Comparison of ENCODE assay signal across 21 mouse cellular contexts in the genomic region with DNA sequence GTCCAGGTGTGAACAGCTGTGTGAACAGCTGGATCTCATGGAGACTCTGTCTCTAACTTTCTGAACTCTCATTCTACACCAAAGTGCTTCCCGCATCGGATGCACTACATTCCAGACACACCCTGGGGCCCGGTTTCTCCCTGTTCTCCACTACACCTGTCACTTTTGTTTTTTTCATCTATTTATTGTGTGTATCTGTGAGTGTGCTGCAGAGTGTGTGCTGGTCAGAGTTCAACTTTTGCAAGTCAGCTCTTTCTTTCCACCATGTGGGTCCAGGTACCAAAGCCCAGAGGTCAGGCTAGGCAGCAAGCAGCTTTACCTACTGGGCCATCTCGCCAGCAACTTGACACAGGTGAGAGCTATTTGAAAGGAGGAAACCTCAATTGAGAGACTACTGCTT. TPM values are rescaled to one million over a fixed set of nuclear protein-coding genes. Genes with fewer than 3 reads are reported as not detected.
DNase-seq lines count a peak whose midpoint lies in the region; ATAC-seq and TF ChIP-seq lines count a peak whose summit lies in the region.
"Had no signal": no experiment of that assay in that cellular context is flagged by ENCODE, and none has a peak within 500 bp of the region (broad histone marks: within the 10 kb centered on the region; RNA-seq: fewer than 3 reads in every experiment).

No protein-coding gene starts in this region.

- no peak for DNase-seq in layer of hippocampus, adult 2 months (ENCODE audit: low spot score in 2 of 2)
- DNase-seq in layer of hippocampus, adult 9-10 months (ENCODE audit: low spot score), result no peak
- peak; percentile 14 for DNase-seq in liver, adult 2 months (ENCODE audit: extremely low read depth, low read depth, low spot score)
- DNase-seq: adrenal gland, adult 8-10 months; adrenal gland, postnatal 14 days; adrenal gland, postnatal 36 days; cerebellum, adult 11-12 months; cerebellum, adult 2 months; cerebellum, adult 9-10 months; cerebellum, postnatal 10 days; cerebellum, postnatal 25 days had no signal

- ATAC-seq in liver, embryonic 12.5 days, result no peak
- peak; percentile 65 for ATAC-seq in intestine, embryonic 15.5 days
- ATAC-seq in intestine, postnatal 0 days, result peak; percentile 72
- no peak for ATAC-seq in hindbrain, embryonic 16.5 days
- no peak for ATAC-seq in midbrain, embryonic 15.5 days (replicated peaks)
- ATAC-seq: activated CD4-positive, CD25-positive, alpha-beta regulatory T cell, adult 4 months; forebrain, embryonic 13.5 days; forebrain, embryonic 15.5 days had no signal

- H3K9ac ChIP-seq in liver, adult 2 months (ENCODE audit: low read depth, low read length), result no peak overlapping the region
- no peak overlapping the region for H3K9ac ChIP-seq in liver, embryonic 12.5 days
- no peak overlapping the region for H3K9ac ChIP-seq in intestine, embryonic 15.5 days
- no peak overlapping the region for H3K9ac ChIP-seq in intestine, postnatal 0 days (ENCODE audit: low read depth, low read length)
- no peak overlapping the region for H3K9ac ChIP-seq in hindbrain, embryonic 16.5 days (ENCODE audit: low read depth, low read length)
- no peak overlapping the region for H3K9ac ChIP-seq in midbrain, embryonic 15.5 days
- H3K9ac ChIP-seq: embryonic facial prominence, embryonic 12.5 days; forebrain, embryonic 13.5 days; forebrain, embryonic 15.5 days had no signal

- H3K4me3 ChIP-seq in layer of hippocampus, adult 2 months, result no peak overlapping the region
- H3K4me3 ChIP-seq in liver, adult 2 months (ENCODE audit: insufficient read depth, low read depth, low read length), result no peak overlapping the region
- no peak overlapping the region for H3K4me3 ChIP-seq in liver, embryonic 12.5 days
- no peak overlapping the region for H3K4me3 ChIP-seq in intestine, embryonic 15.5 days (replicated peaks)
- H3K4me3 ChIP-seq in intestine, postnatal 0 days (ENCODE audit: low read depth, low read length), result no peak overlapping the region
- H3K4me3 ChIP-seq in hindbrain, embryonic 16.5 days (ENCODE audit: low read length), result no peak overlapping the region
- no peak overlapping the region for H3K4me3 ChIP-seq in midbrain, embryonic 15.5 days
- H3K4me3 ChIP-seq: embryonic facial prominence, embryonic 10.5 days; embryonic facial prominence, embryonic 12.5 days; forebrain, embryonic 13.5 days; forebrain, embryonic 15.5 days had no signal

- TF ChIP-seq CTCF in layer of hippocampus, adult 2 months (conservative IDR thresholded peaks at IDR 0.05), result no peak
- TF ChIP-seq CTCF in liver, adult 2 months (IDR thresholded peaks at IDR 0.05; ENCODE audit: low read depth, low read length), result no peak
- TF ChIP-seq CTCF in intestine, postnatal 0 days (IDR thresholded peaks at IDR 0.05; ENCODE audit: low read depth), result no peak

- H3K4me2 ChIP-seq in liver, embryonic 12.5 days, result no peak overlapping the region
- no peak overlapping the region for H3K4me2 ChIP-seq in intestine, embryonic 15.5 days (replicated peaks)
- H3K4me2 ChIP-seq in intestine, postnatal 0 days (replicated peaks; ENCODE audit: low read depth), result no peak overlapping the region
- H3K4me2 ChIP-seq in hindbrain, embryonic 16.5 days (ENCODE audit: low read length), result no peak overlapping the region
- H3K4me2 ChIP-seq in midbrain, embryonic 15.5 days, result no peak overlapping the region
- H3K4me2 ChIP-seq: embryonic facial prominence, embryonic 12.5 days; forebrain, embryonic 13.5 days; forebrain, embryonic 15.5 days had no signal

- H3K36me3 ChIP-seq in liver, adult 2 months (ENCODE audit: control insufficient read depth, insufficient read depth, low read length), result no peaks in the 10 kb centered on the region
- H3K36me3 ChIP-seq in liver, embryonic 12.5 days, result peaks cover 11% of the 10 kb centered on the region; the same call in 1 of the 2 replicates
- H3K36me3 ChIP-seq in intestine, embryonic 15.5 days, result no peaks in the 10 kb centered on the region
- peaks cover 9% of the 10 kb centered on the region; the same call in 1 of the 2 replicates for H3K36me3 ChIP-seq in intestine, postnatal 0 days (ENCODE audit: control insufficient read depth, insufficient read depth)
- peaks cover 3% of the 10 kb centered on the region; the same call in 1 of the 2 replicates for H3K36me3 ChIP-seq in hindbrain, embryonic 16.5 days (ENCODE audit: control insufficient read depth, insufficient read depth, low read length)
- H3K36me3 ChIP-seq in midbrain, embryonic 15.5 days (replicated peaks), result no peaks in the 10 kb centered on the region

- H3K79me2 ChIP-seq in liver, adult 2 months (ENCODE audit: control insufficient read depth, insufficient read depth, low read length), result no peaks in the 10 kb centered on the region

- TF ChIP-seq POLR2A in liver, adult 2 months (IDR thresholded peaks at IDR 0.05; ENCODE audit: extremely low read depth, insufficient read depth, low read length), result no peak

- no peaks in the 10 kb centered on the region for H3K9me3 ChIP-seq in liver, embryonic 12.5 days (replicated peaks)
- no peaks in the 10 kb centered on the region for H3K9me3 ChIP-seq in intestine, embryonic 15.5 days
- no peaks in the 10 kb centered on the region for H3K9me3 ChIP-seq in intestine, postnatal 0 days (ENCODE audit: control insufficient read depth)
- H3K9me3 ChIP-seq in hindbrain, embryonic 16.5 days (ENCODE audit: control insufficient read depth, low read length), result no peaks in the 10 kb centered on the region
- H3K9me3 ChIP-seq in midbrain, embryonic 15.5 days, result no peaks in the 10 kb centered on the region
- H3K9me3 ChIP-seq: embryonic facial prominence, embryonic 10.5 days; embryonic facial prominence, embryonic 12.5 days; forebrain, embryonic 13.5 days; forebrain, embryonic 15.5 days had no signal

- peak overlapping the region; percentile 92 for H3K27ac ChIP-seq in layer of hippocampus, adult 2 months
- H3K27ac ChIP-seq in liver, adult 2 months (replicated peaks; ENCODE audit: insufficient read depth, low read depth, low read length), result no peak overlapping the region
- H3K27ac ChIP-seq in liver, embryonic 12.5 days, result no peak overlapping the region
- H3K27ac ChIP-seq in intestine, embryonic 15.5 days, result no peak overlapping the region
- H3K27ac ChIP-seq in intestine, postnatal 0 days (ENCODE audit: low read depth, low read length), result no peak overlapping the region
- no peak overlapping the region for H3K27ac ChIP-seq in hindbrain, embryonic 16.5 days (ENCODE audit: low read depth, low read length)
- H3K27ac ChIP-seq in midbrain, embryonic 15.5 days, result no peak overlapping the region
- H3K27ac ChIP-seq: embryonic facial prominence, embryonic 10.5 days; embryonic facial prominence, embryonic 12.5 days; forebrain, embryonic 13.5 days; forebrain, embryonic 15.5 days had no signal

- H3K4me1 ChIP-seq in liver, adult 2 months (ENCODE audit: control insufficient read depth, insufficient read depth, low read length), result no peaks in the 10 kb centered on the region
- H3K4me1 ChIP-seq in liver, embryonic 12.5 days, result no peaks in the 10 kb centered on the region
- H3K4me1 ChIP-seq in intestine, embryonic 15.5 days (replicated peaks), result peaks cover 9% of the 10 kb centered on the region
- no peaks in the 10 kb centered on the region for H3K4me1 ChIP-seq in intestine, postnatal 0 days (replicated peaks; ENCODE audit: control insufficient read depth, insufficient read depth, low read length)
- H3K4me1 ChIP-seq in hindbrain, embryonic 16.5 days (ENCODE audit: control insufficient read depth, insufficient read depth, low read depth, low read length), result no peaks in the 10 kb centered on the region
- H3K4me1 ChIP-seq in midbrain, embryonic 15.5 days, result no peaks in the 10 kb centered on the region
- H3K4me1 ChIP-seq: forebrain, embryonic 13.5 days; forebrain, embryonic 15.5 days had no signal

- no peaks in the 10 kb centered on the region for H3K27me3 ChIP-seq in liver, adult 2 months (ENCODE audit: control insufficient read depth, insufficient read depth, low read length)
- 0 out of 2 replicates have a peak, but pooled peaks cover 14% of the 10 kb centered on the region for H3K27me3 ChIP-seq in liver, embryonic 12.5 days (replicated peaks)
- H3K27me3 ChIP-seq in intestine, embryonic 15.5 days (replicated peaks), result no peaks in the 10 kb centered on the region
- H3K27me3 ChIP-seq in intestine, postnatal 0 days (replicated peaks; ENCODE audit: control insufficient read depth, insufficient read depth, low read length), result no peaks in the 10 kb centered on the region
- H3K27me3 ChIP-seq in hindbrain, embryonic 16.5 days (replicated peaks; ENCODE audit: control insufficient read depth, insufficient read depth, low read length), result no peaks in the 10 kb centered on the region
- no peaks in the 10 kb centered on the region for H3K27me3 ChIP-seq in midbrain, embryonic 15.5 days (replicated peaks)
- H3K27me3 ChIP-seq: embryonic facial prominence, embryonic 12.5 days; forebrain, embryonic 13.5 days; forebrain, embryonic 15.5 days had no signal

- 69% methylated on average over 4 of the region's 4 CpGs for WGBS in liver, adult 2 months
- 84% methylated on average over 4 of the region's 4 CpGs for WGBS in liver, embryonic 12.5 days (ENCODE audit: insufficient replicate concordance)
- 58% methylated on average over 4 of the region's 4 CpGs for WGBS in intestine, embryonic 15.5 days
- WGBS in intestine, postnatal 0 days, result 49% methylated on average over 4 of the region's 4 CpGs
- WGBS in hindbrain, embryonic 16.5 days, result 92% methylated on average over 4 of the region's 4 CpGs
- 96% methylated on average over 4 of the region's 4 CpGs for WGBS in midbrain, embryonic 15.5 days

RNA-seq across cellular contexts. Expression of gene Snrnp35, which starts 22.3 kb away (rescaled TPM):
- 10 to 100 TPM; 25.7 to 25.9 TPM for total RNA-seq in layer of hippocampus, adult 2 months (2021)
- total RNA-seq in liver, adult 2 months (2014; rRNA removed), result 2.9 and 3.7 TPM in 2 replicates
- polyA plus RNA-seq in liver, adult 2 months (2012; rRNA removed), result 2.2 and 2.5 TPM in 2 replicates
- 17.8 and 18.3 TPM in 2 replicates for polyA plus RNA-seq in liver, embryonic 12.5 days (2016; fragmentation: Nextera tagmentation; extraction: Ambion mirVana)
- polyA plus RNA-seq in intestine, embryonic 15.5 days (2015; fragmentation: Nextera tagmentation; extraction: Ambion mirVana), result 21.4 and 23.6 TPM in 2 replicates
- 15.5 and 17.9 TPM in 2 replicates for polyA plus RNA-seq in intestine, postnatal 0 days (2015; fragmentation: Nextera tagmentation; extraction: Ambion mirVana)
- polyA plus RNA-seq in hindbrain, embryonic 16.5 days (2015; fragmentation: Nextera tagmentation; extraction: Ambion mirVana), result 19.6 and 21.9 TPM in 2 replicates
- polyA plus RNA-seq in midbrain, embryonic 15.5 days (2015; fragmentation: Nextera tagmentation; extraction: Ambion mirVana), result 18.9 and 19.1 TPM in 2 replicates

RNA-seq across cellular contexts. Expression of gene Rilpl1, which starts 26.0 kb away (rescaled TPM):
- 10 to 100 TPM; 69.1 to 78.2 TPM for total RNA-seq in layer of hippocampus, adult 2 months (2021)
- total RNA-seq in liver, adult 2 months (2014; rRNA removed), result 1.4 and 1.6 TPM in 2 replicates
- polyA plus RNA-seq in liver, adult 2 months (2012; rRNA removed), result 0.97 and 2.0 TPM in 2 replicates
- polyA plus RNA-seq in liver, embryonic 12.5 days (2016; fragmentation: Nextera tagmentation; extraction: Ambion mirVana), result 4.5 and 4.9 TPM in 2 replicates
- polyA plus RNA-seq in intestine, embryonic 15.5 days (2015; fragmentation: Nextera tagmentation; extraction: Ambion mirVana), result 10.3 and 11.9 TPM in 2 replicates
- polyA plus RNA-seq in intestine, postnatal 0 days (2015; fragmentation: Nextera tagmentation; extraction: Ambion mirVana), result 6.6 and 7.5 TPM in 2 replicates
- 13.9 and 14.5 TPM in 2 replicates for polyA plus RNA-seq in hindbrain, embryonic 16.5 days (2015; fragmentation: Nextera tagmentation; extraction: Ambion mirVana)
- 11.8 and 14.3 TPM in 2 replicates for polyA plus RNA-seq in midbrain, embryonic 15.5 days (2015; fragmentation: Nextera tagmentation; extraction: Ambion mirVana)

RNA-seq across cellular contexts. Expression of gene Rilpl2, which starts 27.1 kb away (rescaled TPM):
- 10 to 100 TPM; 19.3 TPM for total RNA-seq in layer of hippocampus, adult 2 months (2021)
- 9.6 and 11.6 TPM in 2 replicates for total RNA-seq in liver, adult 2 months (2014; rRNA removed)
- polyA plus RNA-seq in liver, adult 2 months (2012; rRNA removed), result 10.1 and 10.4 TPM in 2 replicates
- 9.4 and 11.5 TPM in 2 replicates for polyA plus RNA-seq in liver, embryonic 12.5 days (2016; fragmentation: Nextera tagmentation; extraction: Ambion mirVana)
- polyA plus RNA-seq in intestine, embryonic 15.5 days (2015; fragmentation: Nextera tagmentation; extraction: Ambion mirVana), result 44.0 and 46.2 TPM in 2 replicates
- 48.2 and 49.7 TPM in 2 replicates for polyA plus RNA-seq in intestine, postnatal 0 days (2015; fragmentation: Nextera tagmentation; extraction: Ambion mirVana)
- 28.5 and 31.8 TPM in 2 replicates for polyA plus RNA-seq in hindbrain, embryonic 16.5 days (2015; fragmentation: Nextera tagmentation; extraction: Ambion mirVana)
- polyA plus RNA-seq in midbrain, embryonic 15.5 days (2015; fragmentation: Nextera tagmentation; extraction: Ambion mirVana), result 24.7 and 25.2 TPM in 2 replicates

RNA-seq across cellular contexts. Expression of gene Tmed2, which starts 35.3 kb away (rescaled TPM):
- total RNA-seq in layer of hippocampus, adult 2 months (2021), result 10 to 100 TPM; 97.4 to 99.3 TPM
- total RNA-seq in liver, adult 2 months (2014; rRNA removed), result 374 and 414 TPM in 2 replicates
- 124 and 135 TPM in 2 replicates for polyA plus RNA-seq in liver, adult 2 months (2012; rRNA removed)
- 394 and 403 TPM in 2 replicates for polyA plus RNA-seq in liver, embryonic 12.5 days (2016; fragmentation: Nextera tagmentation; extraction: Ambion mirVana)
- 642 and 660 TPM in 2 replicates for polyA plus RNA-seq in intestine, embryonic 15.5 days (2015; fragmentation: Nextera tagmentation; extraction: Ambion mirVana)
- polyA plus RNA-seq in intestine, postnatal 0 days (2015; fragmentation: Nextera tagmentation; extraction: Ambion mirVana), result 398 and 414 TPM in 2 replicates
- polyA plus RNA-seq in hindbrain, embryonic 16.5 days (2015; fragmentation: Nextera tagmentation; extraction: Ambion mirVana), result 342 and 347 TPM in 2 replicates
- polyA plus RNA-seq in midbrain, embryonic 15.5 days (2015; fragmentation: Nextera tagmentation; extraction: Ambion mirVana), result 321 and 332 TPM in 2 replicates

RNA-seq across cellular contexts. Expression of gene Ddx55, which starts 47.4 kb away (rescaled TPM):
- 10 to 100 TPM; 27.4 to 32.6 TPM for total RNA-seq in layer of hippocampus, adult 2 months (2021)
- total RNA-seq in liver, adult 2 months (2014; rRNA removed), result 3.0 and 3.8 TPM in 2 replicates
- 3.5 and 6.3 TPM in 2 replicates for polyA plus RNA-seq in liver, adult 2 months (2012; rRNA removed)
- 11.9 and 12.4 TPM in 2 replicates for polyA plus RNA-seq in liver, embryonic 12.5 days (2016; fragmentation: Nextera tagmentation; extraction: Ambion mirVana)
- polyA plus RNA-seq in intestine, embryonic 15.5 days (2015; fragmentation: Nextera tagmentation; extraction: Ambion mirVana), result 13.9 and 15.9 TPM in 2 replicates
- polyA plus RNA-seq in intestine, postnatal 0 days (2015; fragmentation: Nextera tagmentation; extraction: Ambion mirVana), result 6.3 and 10.0 TPM in 2 replicates
- polyA plus RNA-seq in hindbrain, embryonic 16.5 days (2015; fragmentation: Nextera tagmentation; extraction: Ambion mirVana), result 25.1 TPM in 2 replicates
- polyA plus RNA-seq in midbrain, embryonic 15.5 days (2015; fragmentation: Nextera tagmentation; extraction: Ambion mirVana), result 26.7 and 30.5 TPM in 2 replicates

Comparison
In these comparisons a context has a peak if more than half of its experiments do, and no peak if none do; other contexts are left out.
1. ATAC-seq: peak in intestine, embryonic 15.5 days (single experiment) and intestine, postnatal 0 days (single experiment); none in liver, embryonic 12.5 days (single experiment), hindbrain, embryonic 16.5 days (single experiment) and midbrain, embryonic 15.5 days (single experiment).